Mouse (Mus musculus) CD8-positive naive resting alpha-beta T cell, adult 2 months (primary cell): Measurements from ENCODE around the gene Hist1h3f.
A peak's percentile ranks its signal among the peaks of the same experiment; 100 is the strongest.

ENCODE experiments used
- DNase-seq, 2 experiments: peaks; one replicate each; pipeline ENCODE4 v3.0.0; 2022; ENCODE audit warnings: low read depth in 2 of 2, low spot score in 2 of 2

Gene Hist1h3f

DNA sequence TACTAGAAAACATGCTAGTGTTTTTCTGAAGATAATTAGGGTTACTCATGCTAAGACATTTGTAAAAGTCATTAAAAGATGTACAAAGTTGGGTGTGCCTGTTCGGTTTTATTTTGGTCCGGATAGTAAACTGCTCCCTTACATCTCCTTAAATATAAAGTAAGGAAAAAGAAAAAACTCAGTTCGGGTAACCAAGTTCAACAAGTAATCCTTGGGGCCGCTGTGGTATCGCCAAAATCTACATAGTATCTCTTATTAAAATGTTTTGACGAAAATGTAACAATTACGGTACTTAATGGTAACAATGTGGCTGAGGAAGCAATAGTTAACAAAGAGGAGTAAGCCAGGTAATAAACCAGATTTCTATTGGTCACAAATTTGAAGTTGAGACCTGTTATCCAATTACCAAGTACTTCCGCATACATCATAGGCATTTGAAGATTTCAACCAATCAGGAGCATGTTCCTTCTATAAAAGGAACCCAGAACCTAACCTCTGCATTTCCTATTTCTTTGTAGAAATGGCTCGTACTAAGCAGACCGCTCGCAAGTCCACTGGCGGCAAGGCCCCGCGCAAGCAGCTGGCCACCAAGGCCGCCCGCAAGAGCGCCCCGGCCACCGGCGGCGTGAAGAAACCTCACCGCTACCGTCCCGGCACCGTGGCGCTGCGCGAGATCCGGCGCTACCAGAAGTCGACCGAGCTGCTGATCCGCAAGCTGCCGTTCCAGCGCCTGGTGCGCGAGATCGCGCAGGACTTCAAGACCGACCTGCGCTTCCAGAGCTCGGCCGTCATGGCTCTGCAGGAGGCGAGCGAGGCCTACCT lies at the start of gene Hist1h3f:
Gene Hist1h3f, plus strand, starts transcription at position 88 of the 822 bp plus-strand sequence.
- DNase-seq = peak; percentile 75 to 82

DNA sequence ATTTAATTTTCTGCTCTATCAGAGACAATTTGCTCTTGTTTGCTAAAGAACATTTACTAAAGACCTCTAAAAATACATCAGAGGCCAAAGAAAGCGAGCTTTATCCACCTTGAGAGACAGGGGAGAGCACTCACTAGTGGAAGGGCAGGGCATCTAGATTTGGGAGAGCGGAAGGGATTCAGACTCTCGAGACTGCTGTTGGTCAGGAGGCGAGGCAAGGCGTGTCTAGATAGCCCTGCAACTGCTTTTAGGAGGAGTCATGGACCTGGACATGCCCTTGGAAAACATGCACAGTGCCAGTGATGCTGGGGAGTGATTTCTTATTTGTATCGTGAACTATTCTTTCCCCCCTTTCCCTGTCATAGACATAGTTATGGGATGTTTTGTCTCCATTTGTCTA lies 48.3 kb upstream of the Hist1h3f start:
- DNase-seq = no peak

DNA sequence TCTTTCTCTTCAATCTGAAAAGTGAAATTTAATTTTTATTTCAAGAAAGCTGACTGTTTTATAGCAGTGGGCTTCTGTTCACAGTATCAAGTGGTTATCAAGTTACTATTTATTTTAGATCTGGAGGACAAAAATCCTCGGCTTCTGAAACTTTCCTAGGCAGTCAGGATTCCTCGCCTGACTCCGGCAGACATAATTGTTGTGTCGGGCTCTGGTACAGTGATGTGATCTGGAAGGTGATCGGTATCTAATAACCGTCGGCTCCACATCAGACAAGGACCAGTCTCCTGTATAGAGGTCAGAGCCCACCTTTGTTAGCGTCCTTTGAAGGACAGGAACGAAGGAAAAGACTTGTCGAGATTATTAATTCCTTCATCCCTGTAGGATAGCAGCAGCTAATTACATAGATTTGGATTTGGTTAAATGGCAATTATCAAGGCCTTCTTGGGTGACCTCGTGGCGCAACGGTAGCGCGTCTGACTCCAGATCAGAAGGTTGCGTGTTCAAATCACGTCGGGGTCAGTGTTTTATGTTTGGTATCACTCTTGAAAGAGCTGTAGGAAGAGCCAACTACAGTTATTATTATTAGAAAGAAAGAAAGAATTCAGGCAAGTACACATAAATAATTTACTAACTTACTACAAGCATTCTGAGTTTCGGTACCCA lies 46.1 kb upstream of the Hist1h3f start:
- no peak for DNase-seq

DNA sequence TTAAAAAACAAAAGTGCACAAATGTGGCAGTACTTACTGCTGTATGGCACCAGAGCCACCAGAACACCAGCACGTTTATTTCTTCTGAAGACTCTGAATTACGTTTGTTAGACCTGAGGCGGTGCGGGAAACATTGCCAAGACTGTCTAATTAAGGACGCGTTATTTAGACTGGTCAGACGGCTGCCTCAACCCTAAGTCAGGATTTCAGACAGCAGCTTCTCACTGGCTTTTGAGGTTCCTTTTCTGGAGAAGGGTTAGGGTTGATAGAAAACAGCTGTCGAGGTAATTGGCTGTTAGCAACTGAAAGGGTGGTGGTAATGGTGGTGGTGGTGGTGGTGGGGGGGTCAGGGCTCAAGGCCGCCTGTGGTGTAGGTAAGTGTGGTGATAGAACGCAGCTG lies 45.2 kb upstream of the Hist1h3f start:
- no peak for DNase-seq

DNA sequence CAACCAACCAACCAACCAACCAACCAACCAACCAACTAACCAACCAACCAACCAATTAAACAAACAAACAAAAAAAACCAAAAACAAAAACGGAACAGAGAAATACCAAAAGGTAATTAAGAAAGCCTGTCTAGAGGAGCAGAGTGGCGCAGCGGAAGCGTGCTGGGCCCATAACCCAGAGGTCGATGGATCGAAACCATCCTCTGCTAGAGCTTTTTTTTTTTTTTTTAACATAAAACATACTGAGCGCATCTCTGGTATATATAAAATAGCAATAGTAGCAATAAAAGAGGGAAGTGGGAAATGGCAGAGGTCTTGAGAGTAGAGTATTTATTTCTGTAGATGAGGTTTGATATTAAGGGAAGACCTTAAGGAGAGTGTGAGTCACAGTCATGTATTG lies 43.9 kb upstream of the Hist1h3f start:
- no peak for DNase-seq

DNA sequence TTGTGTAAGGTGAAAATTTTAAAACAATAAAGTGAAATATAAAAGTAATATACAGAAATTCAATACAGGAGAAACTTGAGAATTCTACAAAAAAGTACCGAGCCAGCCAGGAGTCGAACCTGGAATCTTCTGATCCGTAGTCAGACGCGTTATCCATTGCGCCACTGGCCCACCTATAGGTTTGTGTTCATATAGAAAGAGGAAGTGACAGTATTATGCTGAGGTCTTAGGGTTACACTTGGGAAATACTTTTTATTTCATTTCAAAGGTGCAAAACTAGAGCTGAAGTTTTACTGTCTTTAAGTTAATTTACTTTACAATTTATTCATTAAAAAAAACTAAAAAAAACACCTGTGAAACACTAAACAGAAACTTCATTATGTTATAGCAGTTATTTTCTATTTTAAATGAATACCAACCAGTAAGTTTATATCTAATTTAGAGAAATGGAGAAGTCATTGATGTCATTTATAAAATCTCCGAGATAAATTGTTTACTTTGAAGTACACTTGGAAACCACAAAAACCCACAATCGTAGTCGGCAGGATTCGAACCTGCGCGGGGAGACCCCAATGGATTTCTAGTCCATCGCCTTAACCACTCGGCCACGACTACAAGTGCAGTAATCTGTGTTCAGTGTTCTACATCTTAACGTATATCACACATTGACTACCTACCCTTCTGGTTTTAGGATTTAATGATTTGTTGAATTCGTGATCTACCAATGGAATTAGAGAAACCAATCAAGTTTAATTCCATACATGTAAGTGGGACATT lies 43.2 kb upstream of the Hist1h3f start:
- peak; percentile 78 to 84 for DNase-seq

DNA sequence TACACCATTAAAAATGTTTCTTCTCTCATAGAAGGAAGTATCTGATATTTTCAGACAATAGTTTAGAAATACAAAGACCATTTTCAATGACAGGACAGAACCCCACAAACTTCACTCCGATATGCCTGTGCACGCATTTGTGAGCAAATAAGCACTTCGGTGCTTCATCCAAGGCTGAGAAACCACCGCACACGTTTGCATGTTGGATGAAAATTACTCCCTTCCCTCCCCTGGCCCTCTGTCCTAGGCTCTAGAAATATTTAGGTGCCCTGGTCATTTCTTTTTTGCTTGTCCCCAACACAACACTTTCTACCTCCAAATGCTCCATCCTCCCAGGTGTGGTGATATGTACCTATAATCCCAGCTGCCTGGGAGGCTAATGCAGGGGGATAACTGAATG lies 42.3 kb upstream of the Hist1h3f start:
- DNase-seq = no peak

DNA sequence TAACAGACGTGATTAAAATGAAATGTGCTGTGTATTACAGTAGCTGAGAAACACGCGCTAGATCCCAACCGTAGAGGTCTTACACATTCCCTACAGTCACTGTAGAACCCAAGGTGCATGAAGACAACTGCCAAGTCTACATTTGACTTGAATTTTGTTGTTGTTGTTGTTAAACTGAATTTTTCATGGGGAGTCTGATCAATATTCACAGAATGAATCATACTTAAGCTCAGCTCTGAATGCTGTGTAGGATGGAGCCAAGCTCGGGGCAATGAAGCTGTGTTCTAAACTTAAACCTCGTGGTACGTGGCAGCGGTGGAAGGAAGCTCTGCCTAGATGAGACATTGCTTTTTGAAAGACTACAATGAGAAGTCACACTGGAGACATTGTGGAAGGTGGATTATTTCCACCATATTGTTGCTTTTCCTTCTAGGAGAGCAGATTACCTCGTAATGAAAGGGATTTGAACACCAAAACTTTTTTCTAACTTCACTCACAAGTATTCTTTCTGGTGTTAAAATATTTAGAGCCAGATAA lies 41.8 kb upstream of the Hist1h3f start:
- no peak for DNase-seq

DNA sequence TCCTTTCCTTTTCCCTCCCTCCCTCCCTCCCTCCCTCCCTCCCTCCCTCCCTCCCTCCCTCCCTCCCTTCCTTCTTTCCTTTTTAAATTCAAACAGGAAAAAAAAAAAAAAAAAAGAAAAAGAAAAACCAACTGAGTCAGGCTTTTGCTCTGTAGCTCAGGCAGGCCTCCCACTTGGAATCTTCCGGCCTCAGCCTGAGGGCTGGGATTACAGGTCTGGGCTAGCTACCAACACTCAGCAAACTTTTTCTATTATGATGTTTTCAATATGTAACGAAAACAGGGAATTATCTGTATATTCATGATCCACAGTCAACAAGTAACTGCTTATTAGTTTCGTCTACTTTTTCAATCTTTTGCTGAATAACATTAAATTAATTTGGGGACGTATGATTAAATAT lies 40.9 kb upstream of the Hist1h3f start:
- no peak for DNase-seq

DNA sequence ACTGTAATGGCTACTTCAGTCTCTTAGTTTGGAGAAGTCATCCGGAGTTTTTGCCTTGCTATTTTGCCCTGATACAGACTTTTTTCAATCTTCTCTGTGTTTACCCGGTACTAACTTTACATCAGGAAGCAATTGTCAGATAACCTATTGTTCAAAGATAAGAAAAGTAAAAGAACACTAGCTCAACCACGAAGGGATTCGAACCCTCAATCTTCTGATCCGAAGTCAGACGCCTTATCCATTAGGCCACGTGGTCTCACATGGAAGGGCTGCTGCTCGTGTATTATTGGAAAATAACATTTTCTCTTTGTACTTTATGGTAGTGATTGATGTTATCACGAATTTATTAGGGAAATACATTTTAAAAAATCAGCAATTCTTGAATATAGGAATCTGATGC lies 40.1 kb upstream of the Hist1h3f start:
- DNase-seq = peak; percentile 41 to 57

DNA sequence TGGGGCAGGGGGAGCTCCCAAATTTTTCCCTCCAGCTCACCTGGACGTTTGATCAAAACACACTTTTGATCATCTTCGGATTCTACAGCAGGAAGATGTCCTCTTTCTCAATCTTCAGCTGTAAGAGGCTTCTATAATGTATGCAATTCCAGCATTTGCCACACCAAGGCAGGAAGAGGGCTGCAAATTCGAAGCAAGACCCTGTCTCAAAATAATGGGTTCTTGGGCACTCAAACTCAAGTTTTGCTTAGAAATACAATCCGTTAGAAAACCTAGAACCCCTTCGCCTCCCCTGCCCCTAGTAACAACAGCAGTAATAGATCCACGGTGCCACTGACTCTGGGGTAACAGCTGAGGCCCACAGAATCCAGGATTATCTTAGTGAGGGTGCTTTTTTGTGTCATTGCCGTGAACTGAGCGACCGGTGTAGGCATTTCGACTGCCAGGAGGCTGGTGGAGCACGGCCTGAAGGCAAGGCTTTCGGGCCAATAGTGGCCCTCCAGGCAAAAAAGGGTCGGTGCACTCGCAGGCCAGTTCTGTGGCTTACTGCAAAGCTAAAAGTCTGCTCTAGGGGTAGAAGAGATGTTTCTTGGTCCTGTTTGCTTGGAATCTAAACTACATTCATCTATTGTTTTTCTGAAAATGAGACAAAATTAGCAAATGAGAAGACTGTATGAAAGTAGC lies 38.0 kb upstream of the Hist1h3f start:
- no peak for DNase-seq

DNA sequence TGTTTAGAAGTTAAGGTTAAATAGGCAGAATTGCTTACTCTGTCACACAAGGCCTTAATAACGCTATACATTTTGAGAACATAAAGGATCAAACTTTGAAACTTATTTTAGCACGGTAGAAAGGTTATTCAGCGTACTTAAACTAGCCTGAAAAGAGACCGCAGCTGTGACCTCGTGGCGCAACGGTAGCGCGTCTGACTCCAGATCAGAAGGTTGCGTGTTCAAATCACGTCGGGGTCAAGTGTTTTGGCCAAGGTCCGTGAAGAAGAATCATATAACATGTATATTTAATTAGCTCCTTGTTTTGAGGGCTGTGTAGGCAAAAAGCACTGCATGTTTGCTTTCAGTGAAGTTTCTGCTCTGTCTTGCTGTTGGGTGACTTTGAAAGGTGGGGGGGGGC lies 37.5 kb upstream of the Hist1h3f start:
- DNase-seq = peak; percentile 42 to 53

DNA sequence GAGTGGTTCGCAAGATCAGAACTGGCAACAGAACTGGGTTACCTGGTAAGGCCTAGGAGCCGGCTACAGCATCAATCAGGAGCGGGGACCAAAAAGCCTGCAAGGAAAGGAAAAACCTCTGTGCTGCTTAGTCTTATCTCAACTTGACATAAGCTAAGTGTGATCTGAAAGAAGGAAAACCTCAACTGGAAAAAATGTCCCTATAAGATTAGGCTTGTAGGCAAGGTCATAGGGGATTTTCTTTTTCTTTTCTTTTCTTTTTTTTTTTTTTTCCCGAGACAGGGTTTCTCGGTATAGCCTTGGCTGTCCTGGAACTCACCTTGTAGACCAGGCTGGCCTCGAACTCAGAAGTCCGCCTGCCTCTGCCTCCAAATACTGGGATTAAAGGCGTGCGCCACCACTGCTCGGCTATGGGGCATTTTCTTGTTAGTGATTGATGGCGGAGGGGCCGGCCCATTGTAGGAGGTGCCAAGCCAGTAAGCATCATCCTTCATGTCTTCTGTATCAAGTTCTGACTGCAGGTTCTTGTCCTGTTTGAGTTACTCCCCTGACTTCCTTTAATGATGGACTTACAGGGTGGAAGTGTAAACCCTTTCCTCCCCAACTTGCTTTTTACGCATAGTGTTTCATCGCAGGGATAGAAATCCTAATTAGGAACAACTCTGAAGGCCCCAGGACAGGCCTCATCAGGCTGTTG lies 36.9 kb upstream of the Hist1h3f start:
- no peak for DNase-seq

DNA sequence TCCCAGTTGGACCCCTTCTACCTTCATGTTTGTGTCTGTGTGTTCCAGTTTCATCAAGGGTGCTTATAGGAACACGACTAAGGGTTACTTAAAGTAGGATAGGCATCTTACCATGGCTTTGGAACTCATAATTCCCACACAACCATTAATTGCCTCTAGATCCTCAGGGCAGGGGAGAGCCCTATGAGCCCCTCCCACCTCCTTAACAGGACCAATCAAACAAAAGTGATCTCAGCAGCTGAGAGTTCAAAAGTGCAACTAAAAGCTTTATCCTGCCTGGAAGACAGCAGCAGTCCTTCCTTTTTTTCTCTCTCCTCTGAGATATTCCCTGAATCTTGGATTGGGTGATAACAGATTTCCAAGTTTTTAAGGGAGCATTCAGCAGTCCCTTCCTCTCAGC lies 33.7 kb upstream of the Hist1h3f start:
- DNase-seq = no peak

DNA sequence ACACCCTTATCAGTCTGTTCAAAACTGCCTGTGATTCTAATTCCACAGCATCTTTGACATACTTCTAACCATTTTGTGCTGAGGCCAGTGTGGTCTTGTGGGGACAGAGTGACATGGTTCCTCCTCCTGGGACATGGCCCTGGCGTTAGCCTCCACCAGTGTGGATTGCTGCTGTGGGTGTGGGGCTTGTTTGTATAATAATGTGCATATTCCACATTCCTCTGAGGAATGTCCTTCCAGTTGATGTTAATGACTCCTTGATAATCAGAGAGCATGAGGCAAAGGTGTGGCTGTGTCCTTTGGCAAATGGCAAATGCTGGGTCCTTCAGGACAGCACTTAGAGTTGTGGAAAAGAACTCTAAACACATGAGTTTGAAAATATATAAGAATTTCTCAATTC lies 30.3 kb upstream of the Hist1h3f start:
- DNase-seq = no peak

DNA sequence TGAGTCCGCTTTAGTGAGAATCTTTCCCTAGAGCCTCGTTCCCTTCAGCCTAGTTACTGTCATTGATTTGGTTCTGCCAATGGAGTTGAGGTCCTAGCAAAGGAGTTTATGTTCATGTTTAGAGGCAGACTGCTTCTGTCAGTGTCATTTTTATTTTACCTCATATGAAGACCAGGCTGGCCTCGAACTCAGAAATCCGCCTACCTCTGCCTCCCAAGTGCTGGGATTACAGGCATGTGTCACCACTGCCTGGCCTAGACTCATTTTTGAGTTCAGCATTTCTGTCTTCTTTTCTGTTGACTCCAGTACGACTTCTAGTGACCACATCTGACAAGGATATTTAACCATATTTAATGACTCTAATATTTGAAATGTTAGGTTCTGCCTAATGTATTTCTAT lies 28.6 kb upstream of the Hist1h3f start:
- DNase-seq = no peak

DNA sequence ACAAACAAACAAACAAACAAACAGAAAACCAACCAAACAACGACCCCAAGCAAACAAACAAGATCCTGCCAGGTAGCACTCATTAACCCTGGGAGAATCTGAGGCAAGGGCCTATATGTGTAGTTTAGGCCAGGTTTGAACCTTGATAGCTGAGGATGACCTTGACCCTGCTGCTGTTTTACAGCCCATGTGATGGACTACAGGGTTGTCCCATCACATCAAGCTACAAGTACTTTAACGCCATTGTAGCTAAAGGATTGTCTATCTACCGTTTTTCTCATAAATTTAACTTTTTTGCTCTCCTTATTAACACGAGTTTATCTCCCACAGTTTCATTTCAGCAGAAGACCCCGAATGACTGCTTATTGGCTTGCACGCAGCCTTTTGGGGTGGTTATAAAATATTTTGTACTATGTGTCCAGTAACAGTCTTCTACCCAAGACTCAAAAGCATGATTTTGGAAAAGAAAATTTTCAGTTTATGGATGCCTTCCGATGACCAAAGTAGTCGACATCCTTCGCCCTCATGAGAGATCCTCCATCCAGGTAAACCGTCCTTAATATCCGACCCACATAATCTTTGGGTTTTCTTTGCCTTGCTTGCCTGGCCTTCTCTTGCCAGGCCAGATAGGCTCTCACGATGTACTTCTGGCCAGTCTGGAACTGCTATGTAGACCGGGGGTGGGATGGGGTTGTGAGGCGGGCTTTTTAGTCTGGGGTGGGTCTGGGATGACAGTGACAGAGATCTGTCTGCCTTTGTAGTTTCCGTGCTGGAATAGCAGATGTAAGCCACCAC lies 27.8 kb upstream of the Hist1h3f start:
- DNase-seq = no peak

DNA sequence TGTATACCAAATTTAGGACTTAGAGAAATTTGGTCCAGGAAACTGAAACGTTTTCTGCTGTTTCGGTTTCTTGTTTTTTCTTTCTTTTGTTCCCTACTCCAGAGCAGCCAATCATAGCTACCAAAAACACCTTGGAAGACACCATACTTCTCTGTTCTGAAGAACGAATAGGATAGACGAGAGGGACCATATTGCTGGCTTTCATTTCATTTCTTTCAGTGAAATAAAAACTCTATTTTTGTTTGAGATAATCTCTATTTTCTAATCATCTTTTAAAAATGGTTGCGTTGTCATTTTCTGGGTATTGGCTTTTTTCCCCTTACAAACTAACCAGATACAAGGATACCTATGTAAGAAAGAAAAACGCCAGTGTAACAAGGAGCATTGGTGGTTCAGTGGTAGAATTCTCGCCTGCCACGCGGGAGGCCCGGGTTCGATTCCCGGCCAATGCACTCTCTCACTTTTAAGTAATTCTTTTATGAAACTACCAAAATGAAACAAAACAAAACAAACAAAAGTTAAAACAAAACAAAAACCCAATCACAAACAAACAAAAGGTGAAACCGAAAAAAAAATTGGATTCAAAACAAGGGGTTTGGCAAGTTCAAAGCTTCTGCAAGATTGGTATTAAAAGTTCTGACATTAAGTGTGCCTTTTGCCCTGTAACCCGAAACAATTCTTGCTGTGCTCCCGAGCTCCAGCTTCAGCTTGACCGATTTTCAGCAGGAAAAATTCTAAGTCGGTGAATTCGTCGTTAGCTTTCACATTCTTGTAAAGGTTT lies 26.8 kb upstream of the Hist1h3f start:
- DNase-seq = peak; percentile 72 to 75
